Mouse (Mus musculus) kidney, adult 11 months (tissue): ENCODE data around the gene Wnk2.

Experiments
- DNase-seq: peaks from one replicate; pipeline ENCODE4 v3.0.0; 2022

The Wnk2 gene

GRCm38 (mm10) chr13:49147858-49148226 is at the start of gene Wnk2:
Wnk2 (minus strand) TSS chr13:49148014.
- peak; percentile 50 for DNase-seq

- no peak for DNase-seq
Measured at GRCm38 (mm10) chr13:49196766-49197165, 49.0 kb upstream of the Wnk2 start.

- DNase-seq, result no peak
Measured at GRCm38 (mm10) chr13:49196211-49196610, 48.4 kb upstream of the Wnk2 start.

- DNase-seq, result no peak
Measured at GRCm38 (mm10) chr13:49195651-49196050, 47.8 kb upstream of the Wnk2 start.

- DNase-seq, result no peak
Measured at GRCm38 (mm10) chr13:49194811-49195210, 47.0 kb upstream of the Wnk2 start.

GRCm38 (mm10) chr13:49193650-49194049 is 45.8 kb upstream of the Wnk2 start:
- DNase-seq, result no peak

- DNase-seq, result peak; percentile 50
Measured at GRCm38 (mm10) chr13:49192156-49192855, 44.5 kb upstream of the Wnk2 start.

GRCm38 (mm10) chr13:49191673-49192035 is 43.8 kb upstream of the Wnk2 start:
- DNase-seq, result no peak

- peak; percentile 82 for DNase-seq
Measured at GRCm38 (mm10) chr13:49190876-49191672, 43.3 kb upstream of the Wnk2 start.

- DNase-seq, result peak; percentile 88
Measured at GRCm38 (mm10) chr13:49189970-49190870, 42.4 kb upstream of the Wnk2 start.

- DNase-seq, result no peak
Measured at GRCm38 (mm10) chr13:49188966-49189360, 41.1 kb upstream of the Wnk2 start.

GRCm38 (mm10) chr13:49188219-49188965 is 40.6 kb upstream of the Wnk2 start:
- no peak for DNase-seq

- DNase-seq, result peak; percentile 82
Measured at GRCm38 (mm10) chr13:49187288-49188218, 39.7 kb upstream of the Wnk2 start, which contains the start of gene Ninj1. Ninj1 (plus strand) TSS chr13:49187485.

- DNase-seq, result no peak
Measured at GRCm38 (mm10) chr13:49186798-49187287, 39.0 kb upstream of the Wnk2 start.

GRCm38 (mm10) chr13:49183646-49184045 is 35.8 kb upstream of the Wnk2 start:
- no peak for DNase-seq

- no peak for DNase-seq
Measured at GRCm38 (mm10) chr13:49183161-49183560, 35.3 kb upstream of the Wnk2 start.

- no peak for DNase-seq
Measured at GRCm38 (mm10) chr13:49181411-49181984, 33.7 kb upstream of the Wnk2 start.

GRCm38 (mm10) chr13:49180691-49181090 is 32.9 kb upstream of the Wnk2 start:
- no peak for DNase-seq

GRCm38 (mm10) chr13:49180274-49180673 is 32.5 kb upstream of the Wnk2 start:
- DNase-seq, result no peak

- DNase-seq, result no peak
Measured at GRCm38 (mm10) chr13:49178839-49179585, 31.2 kb upstream of the Wnk2 start.
